Comparison of ENCODE assay signal across 16 mouse cellular contexts in the genomic region with DNA sequence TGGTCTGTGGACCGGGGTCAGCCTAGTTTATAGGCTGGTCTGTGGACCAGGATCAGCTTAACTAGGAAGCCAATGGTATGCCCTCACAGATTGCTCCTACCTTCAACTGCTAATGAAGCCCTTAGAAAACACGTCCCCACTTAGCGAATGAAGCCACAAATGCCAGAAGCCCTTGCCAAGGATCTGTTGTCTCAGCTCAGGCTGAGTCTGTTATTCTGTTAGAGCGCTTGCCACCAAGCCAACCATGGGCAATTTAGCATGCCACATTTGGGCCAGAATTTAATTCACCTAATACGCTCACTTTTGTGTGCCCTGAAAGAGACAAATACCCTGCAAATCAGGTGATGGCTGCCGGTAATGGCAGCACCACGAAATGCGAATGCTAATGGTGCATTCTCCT. TPM values are rescaled to one million over a fixed set of nuclear protein-coding genes. Genes with fewer than 3 reads are reported as not detected.
"Had no signal": no experiment of that assay in that cellular context is flagged by ENCODE, and none has a peak within 500 bp of the region (broad histone marks: within the 10 kb centered on the region; RNA-seq: fewer than 3 reads in every experiment).

No protein-coding gene starts in this region.

- H3K27ac ChIP-seq: kidney, postnatal 0 days; limb, embryonic 12.5 days; liver, embryonic 13.5 days; lung, embryonic 15.5 days; macrophage; stomach, postnatal 0 days had no signal

- H3K4me1 ChIP-seq: liver, embryonic 13.5 days; megakaryocyte, embryonic 14.5 days had no signal

- ATAC-seq: liver, postnatal 0 days; midbrain, embryonic 16.5 days had no signal

- DNase-seq: kidney, adult 9 months; kidney, postnatal 4 days; liver; liver, embryonic 13.5 days; liver, postnatal 0 days; lung, postnatal 14 days; thymus, postnatal 4 days had no signal

- H3K9ac ChIP-seq: limb, embryonic 12.5 days; liver, embryonic 13.5 days; liver, postnatal 0 days; lung, embryonic 15.5 days had no signal

- H3K9me3 ChIP-seq: limb, embryonic 12.5 days; liver, embryonic 13.5 days; lung, embryonic 15.5 days had no signal

- H3K27me3 ChIP-seq: limb, embryonic 12.5 days; lung, embryonic 15.5 days had no signal

- H3K4me3 ChIP-seq: limb, embryonic 12.5 days; liver, embryonic 13.5 days; lung, embryonic 15.5 days; megakaryocyte, embryonic 14.5 days had no signal

- H3K36me3 ChIP-seq: limb, embryonic 12.5 days; liver, embryonic 13.5 days; lung, embryonic 15.5 days had no signal

- H3K4me2 ChIP-seq: limb, embryonic 12.5 days; liver, embryonic 13.5 days; lung, embryonic 15.5 days; midbrain, embryonic 11.5 days had no signal

RNA-seq across cellular contexts. Expression of a gene that starts 20.4 kb away (rescaled TPM):
- total RNA-seq: neutrophil, adult 5-6 weeks had no signal
- polyA plus RNA-seq: macrophage had no signal

RNA-seq across cellular contexts. Expression of a gene that starts 28.6 kb away (rescaled TPM):
- polyA plus RNA-seq: macrophage had no signal
